Mouse (Mus musculus) CD8-positive naive resting alpha-beta T cell, adult 2 months (primary cell): ENCODE measurements around the gene Cryba4.

ENCODE experiments used
- DNase-seq, 2 experiments: peaks; one replicate each; pipeline ENCODE4 v3.0.0; 2022; ENCODE audit warnings: low read depth in 2 of 2, low spot score in 2 of 2

The Cryba4 gene

GRCm38 (mm10) chr5:112270764-112271541 lies 18.6 kb upstream of the Cryba4 start:
- peak; percentile 55 to 57 for DNase-seq

GRCm38 (mm10) chr5:112266011-112266777 lies 13.9 kb upstream of the Cryba4 start:
- DNase-seq = no peak

GRCm38 (mm10) chr5:112265515-112265914 lies 13.2 kb upstream of the Cryba4 start:
- no peak for DNase-seq

- DNase-seq = no peak
These were observed 12.8 kb upstream of the Cryba4 start for GRCm38 (mm10) chr5:112265110-112265509.

- DNase-seq = no peak
These were observed 11.8 kb upstream of the Cryba4 start for GRCm38 (mm10) chr5:112264099-112264498.

- no peak for DNase-seq
These were observed 8.5 kb upstream of the Cryba4 start for GRCm38 (mm10) chr5:112260818-112261217.

GRCm38 (mm10) chr5:112259862-112260650 lies 7.7 kb upstream of the Cryba4 start:
- no peak for DNase-seq

GRCm38 (mm10) chr5:112257896-112258295 lies 5.6 kb upstream of the Cryba4 start:
- DNase-seq = no peak

- DNase-seq = no peak
These were observed 4.1 kb upstream of the Cryba4 start for GRCm38 (mm10) chr5:112256457-112256856.

- DNase-seq = no peak
These were observed 3.1 kb upstream of the Cryba4 start, which contains the start of gene Crybb1 for GRCm38 (mm10) chr5:112255426-112255825. Gene Crybb1 (plus strand): TSS chr5:112255815.

- DNase-seq = no peak
These were observed 2.0 kb upstream of the Cryba4 start for GRCm38 (mm10) chr5:112254282-112254806.

- no peak for DNase-seq
These were observed 851 bp upstream of the Cryba4 start for GRCm38 (mm10) chr5:112253169-112253568.

- DNase-seq = no peak
These were observed 3.2 kb downstream of the Cryba4 start for GRCm38 (mm10) chr5:112249106-112249505.

GRCm38 (mm10) chr5:112247399-112247798 lies 4.9 kb downstream of the Cryba4 start:
- no peak for DNase-seq

- no peak for DNase-seq
These were observed 7.3 kb downstream of the Cryba4 start for GRCm38 (mm10) chr5:112244890-112245615.

- no peak for DNase-seq
These were observed 8.1 kb downstream of the Cryba4 start for GRCm38 (mm10) chr5:112244275-112244562.

- no peak for DNase-seq
These were observed 8.6 kb downstream of the Cryba4 start for GRCm38 (mm10) chr5:112243539-112244274.

GRCm38 (mm10) chr5:112243041-112243440 lies 9.3 kb downstream of the Cryba4 start:
- DNase-seq = no peak

GRCm38 (mm10) chr5:112242361-112242778 lies 9.9 kb downstream of the Cryba4 start:
- DNase-seq = peak; percentile 51 to 66

GRCm38 (mm10) chr5:112241849-112242248 lies 10.5 kb downstream of the Cryba4 start:
- DNase-seq = no peak
